Mouse (Mus musculus) bone marrow macrophage, adult 2 months (primary cell): Measurements from ENCODE around the gene Bahcc1.

ENCODE experiments used
- CTCF ChIP-seq: IDR thresholded peaks from 2 replicates; pipeline ENCODE4 v1.5.1; 2012; ENCODE audit warnings: low read depth, mild to moderate bottlenecking, low read length, moderate library complexity
- POLR2A ChIP-seq: IDR thresholded peaks from 2 replicates; pipeline ENCODE4 v1.6.1; 2012; ENCODE audit warnings: mild to moderate bottlenecking, low read depth, low read length, borderline replicate concordance

- TF ChIP-seq CTCF: no peak
- no peak for TF ChIP-seq POLR2A
These were observed 27.3 kb downstream of the Bahcc1 start for GRCm38 (mm10) chr11:120259792-120260768.
